Mouse (Mus musculus) urinary bladder, postnatal 10 days (tissue): ENCODE measurements around the gene Ppip5k1.
A peak's percentile ranks its signal among the peaks of the same experiment; 100 is the strongest.

Source experiments
- DNase-seq: peaks from one replicate; pipeline ENCODE4 v3.0.0; 2022; ENCODE audit warnings: low spot score

Gene Ppip5k1

DNA sequence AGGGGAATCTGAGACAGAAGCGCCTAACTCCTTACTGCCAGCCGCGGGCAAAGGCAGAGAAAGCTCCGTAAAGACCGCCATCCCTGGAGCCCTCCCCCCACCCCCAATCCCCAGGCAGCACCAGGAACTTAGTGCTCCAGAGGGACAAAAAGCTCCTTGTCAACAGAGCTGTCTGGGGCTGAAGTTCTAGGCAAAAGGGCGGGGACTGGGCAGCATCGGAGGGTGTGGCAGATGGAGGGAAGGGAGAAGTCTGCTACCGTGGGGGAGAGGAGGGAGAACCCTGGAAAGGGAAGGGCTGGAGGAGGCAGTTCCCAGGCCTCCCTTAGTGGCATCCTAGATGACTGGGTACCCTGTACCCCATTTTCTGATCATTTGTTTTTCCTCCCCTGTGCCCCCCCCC lies 57.1 kb downstream of the Ppip5k1 start:
- DNase-seq, result no peak

DNA sequence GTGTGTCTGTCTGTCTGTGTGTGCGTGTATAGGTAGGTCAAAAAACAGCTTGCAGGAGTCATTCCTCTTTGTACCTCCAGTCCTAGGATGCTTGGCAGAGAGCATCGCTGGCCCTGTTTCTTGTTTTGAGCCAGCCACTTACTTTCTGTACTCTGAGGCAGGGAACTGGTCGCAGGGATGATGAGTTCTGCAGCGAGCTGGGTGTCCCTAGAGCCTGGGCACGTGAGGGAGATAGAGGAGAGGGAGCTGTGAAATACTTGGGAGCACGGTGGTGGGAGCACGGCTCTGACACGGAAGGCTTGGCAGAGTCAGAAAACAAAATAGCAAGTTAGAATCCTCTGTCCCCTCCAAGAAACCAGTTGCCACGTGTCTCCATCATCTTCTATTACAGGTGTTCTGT lies 57.5 kb downstream of the Ppip5k1 start:
- DNase-seq, result no peak

DNA sequence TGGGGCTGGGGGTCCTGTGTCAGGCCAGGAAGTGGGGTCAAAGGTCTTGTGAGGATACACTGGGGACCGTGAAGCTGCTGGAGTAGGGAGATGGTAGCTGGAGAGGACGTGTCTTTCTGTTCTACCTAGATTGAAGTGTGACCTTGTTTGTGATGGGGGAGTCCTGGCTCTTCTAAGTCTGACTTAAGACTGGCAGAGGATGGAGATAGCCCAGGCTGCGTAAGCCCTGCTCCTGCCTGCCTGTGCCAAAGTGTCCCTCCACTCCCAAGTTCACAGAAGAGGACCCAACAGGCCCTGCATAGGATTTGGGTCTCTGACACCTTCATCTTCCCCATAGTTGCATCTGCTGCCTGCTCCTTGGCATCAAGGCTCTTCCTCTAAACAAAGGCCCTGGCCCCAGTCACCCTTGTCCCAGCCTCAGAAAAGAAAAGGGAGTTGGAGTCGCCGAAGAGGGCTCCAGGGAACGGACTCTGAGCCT lies 58.4 kb downstream of the Ppip5k1 start:
- no peak for DNase-seq

DNA sequence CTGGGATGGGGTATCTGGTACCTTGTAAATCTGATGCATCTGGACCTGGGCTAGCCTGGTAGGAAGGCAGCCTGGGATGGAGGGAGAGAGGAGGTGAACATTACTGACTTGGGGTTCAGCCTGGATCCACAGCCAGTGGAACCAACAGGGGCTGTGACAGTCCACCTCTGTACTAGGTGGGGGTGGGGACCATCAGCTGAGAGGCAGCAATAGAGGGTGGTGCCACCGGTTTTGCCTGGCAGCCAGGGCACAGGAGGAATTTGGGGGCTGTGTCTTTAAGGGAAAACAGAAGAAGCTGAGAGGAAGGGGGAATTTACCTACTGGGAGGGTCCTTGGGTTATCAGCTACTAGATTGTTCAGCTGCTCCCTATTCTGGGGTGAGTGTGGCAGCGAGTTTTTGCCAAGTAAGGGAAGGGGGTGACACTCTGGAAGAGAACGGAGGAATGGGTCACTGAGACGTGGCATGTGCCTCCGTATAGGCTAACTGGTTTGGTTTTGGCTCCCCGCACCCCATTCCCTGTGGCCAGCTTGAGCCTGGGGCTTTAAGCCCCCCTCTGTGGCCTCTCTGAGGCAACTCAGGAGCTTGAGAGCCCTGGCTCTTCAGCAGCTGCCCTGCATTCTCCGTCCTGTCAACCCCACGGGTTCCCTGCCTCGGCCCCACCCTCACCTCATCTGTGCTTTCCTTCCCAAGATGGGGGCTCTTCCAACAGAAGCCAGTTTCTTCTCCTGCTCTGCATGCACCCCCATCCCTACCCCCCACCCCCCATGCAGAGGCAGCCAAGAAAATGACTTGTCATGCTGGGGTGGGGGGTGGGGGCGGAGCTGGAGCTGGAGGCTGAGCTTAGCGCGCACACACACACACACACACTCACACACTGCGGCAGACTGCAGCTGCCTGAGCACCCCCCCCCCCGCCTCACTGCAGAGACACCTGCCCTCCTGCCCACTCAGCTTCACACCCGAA lies 59.3 kb downstream of the Ppip5k1 start:
- no peak for DNase-seq

DNA sequence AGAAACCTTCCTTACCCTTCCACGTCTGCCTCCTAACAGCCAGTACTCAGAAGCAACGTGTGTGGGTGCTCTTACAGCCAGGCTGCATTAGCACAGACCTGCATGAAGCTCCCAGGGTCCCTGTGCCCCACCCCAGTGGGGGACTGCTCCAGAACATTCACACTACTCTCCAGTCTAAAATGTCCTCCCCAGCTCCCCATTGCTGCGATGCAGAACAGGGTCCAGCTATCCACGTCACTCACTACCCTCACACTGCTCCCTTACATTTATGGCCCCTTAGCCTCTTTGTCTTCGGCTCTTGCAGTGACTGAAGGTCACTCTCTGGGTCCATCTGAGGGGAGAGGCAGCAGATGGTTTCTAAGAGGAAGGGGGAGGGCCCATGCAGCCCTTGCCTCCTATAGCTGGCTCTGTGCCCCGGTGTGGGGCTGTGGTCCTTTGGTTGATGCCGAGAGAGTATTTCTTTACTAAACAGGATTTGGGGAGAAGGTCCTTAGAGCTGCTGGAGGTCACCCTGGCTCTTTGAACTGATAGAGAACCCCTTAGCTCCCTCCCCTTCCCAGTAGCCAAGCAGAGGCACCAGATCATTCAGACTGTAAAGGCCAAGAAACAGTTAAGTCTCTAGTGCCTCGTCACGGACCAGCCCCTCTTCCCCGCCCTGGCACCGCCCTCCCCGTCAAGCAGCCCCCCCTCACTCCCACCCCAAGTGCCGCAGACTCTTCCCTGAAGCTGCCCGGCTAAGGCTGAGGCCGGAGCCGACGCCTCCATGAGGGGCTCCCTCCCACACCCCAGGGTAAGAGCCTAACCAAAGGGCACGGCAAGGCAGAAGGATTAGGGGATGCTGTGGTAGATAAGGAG lies 60.2 kb downstream of the Ppip5k1 start:
- DNase-seq, result no peak

DNA sequence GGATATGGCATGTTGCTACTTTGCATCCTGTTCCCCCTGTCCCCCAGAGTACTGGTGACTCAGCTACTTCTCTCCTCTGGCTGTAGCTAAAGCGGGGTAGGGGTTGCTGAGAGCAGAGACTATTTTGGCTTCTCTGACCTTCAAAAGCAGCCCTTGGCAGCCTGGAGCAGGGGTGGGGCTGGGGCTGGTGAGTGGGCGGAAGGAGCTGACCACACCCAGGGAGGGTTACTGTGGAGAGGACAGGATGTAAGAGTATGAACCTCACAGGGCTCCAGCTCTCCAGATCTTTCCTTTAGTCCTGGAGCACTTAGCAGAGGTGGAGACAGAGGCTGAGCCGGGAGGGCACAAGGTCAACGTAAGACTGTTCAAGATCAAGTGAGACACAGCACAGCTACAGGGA lies 61.0 kb downstream of the Ppip5k1 start:
- DNase-seq, result no peak

DNA sequence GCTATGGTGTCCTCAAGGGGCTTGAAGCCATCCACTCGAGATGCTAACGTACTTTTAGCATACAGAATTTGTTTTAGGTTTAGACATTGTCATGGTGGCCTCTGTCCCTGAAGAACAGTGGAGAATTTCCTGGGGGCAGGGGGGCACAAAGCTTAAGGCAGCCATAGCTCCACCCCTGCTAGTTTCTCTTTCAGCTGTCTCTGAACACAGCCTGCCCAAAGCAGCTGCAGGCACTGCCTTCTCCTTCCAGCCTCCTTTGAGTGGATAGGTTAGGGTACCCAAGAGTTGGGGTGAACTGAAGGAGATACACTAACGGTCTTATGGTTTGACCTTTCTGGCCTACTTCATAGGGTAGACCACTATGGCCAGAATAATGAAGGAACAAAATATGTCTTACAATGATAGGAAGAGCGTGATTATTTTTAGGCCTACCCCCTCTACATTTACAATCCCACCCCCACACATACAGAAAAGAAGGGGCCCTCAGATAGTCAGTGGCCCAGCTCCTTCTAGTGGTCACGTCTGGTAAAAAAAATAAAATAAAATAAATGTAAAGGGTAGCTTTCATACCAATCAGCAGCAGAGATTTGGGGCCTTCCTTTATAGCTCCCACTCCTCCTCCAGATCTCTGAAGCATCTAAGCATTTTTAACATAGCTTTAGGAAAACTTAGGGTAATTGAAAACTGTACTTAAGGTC lies 62.7 kb downstream of the Ppip5k1 start:
- DNase-seq, result no peak

DNA sequence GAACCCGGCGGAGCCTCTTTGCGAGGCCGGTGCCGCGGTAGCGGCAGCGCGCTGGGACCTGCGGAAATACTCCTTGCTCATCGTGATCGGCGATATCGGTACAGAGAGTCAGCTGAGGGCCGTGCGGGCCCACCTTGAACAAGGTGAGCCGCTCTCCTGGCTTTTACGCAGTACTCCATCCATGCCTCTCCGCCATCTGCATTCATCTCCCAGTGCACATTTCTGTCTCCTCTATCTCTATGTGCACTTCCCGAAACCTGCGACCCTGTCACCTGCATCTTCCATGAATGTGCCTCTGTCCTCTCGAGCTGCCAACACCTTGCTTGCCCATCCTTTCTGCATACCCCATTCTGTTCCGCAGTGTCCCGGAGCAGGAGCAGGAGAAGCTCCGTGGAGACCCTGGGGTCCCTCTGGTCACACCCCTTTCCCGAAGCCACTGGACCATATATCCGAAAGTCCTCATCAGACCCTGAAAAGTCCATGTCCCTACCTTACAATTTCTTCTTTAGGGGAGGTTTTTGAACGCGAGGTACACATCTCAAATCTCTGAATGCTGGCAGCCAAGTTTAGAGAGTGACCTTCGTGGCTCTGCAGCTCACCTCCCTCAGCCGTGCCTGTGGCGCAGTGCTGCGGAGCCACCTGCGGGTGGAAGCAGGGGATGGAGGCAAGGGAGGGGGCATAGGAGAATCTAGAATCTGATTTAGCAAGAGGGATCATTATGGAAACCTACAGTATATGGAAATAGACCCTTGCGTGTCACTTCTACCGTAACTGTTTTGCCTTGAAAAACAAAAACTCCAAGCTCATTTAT lies 65.3 kb downstream of the Ppip5k1 start:
- no peak for DNase-seq

DNA sequence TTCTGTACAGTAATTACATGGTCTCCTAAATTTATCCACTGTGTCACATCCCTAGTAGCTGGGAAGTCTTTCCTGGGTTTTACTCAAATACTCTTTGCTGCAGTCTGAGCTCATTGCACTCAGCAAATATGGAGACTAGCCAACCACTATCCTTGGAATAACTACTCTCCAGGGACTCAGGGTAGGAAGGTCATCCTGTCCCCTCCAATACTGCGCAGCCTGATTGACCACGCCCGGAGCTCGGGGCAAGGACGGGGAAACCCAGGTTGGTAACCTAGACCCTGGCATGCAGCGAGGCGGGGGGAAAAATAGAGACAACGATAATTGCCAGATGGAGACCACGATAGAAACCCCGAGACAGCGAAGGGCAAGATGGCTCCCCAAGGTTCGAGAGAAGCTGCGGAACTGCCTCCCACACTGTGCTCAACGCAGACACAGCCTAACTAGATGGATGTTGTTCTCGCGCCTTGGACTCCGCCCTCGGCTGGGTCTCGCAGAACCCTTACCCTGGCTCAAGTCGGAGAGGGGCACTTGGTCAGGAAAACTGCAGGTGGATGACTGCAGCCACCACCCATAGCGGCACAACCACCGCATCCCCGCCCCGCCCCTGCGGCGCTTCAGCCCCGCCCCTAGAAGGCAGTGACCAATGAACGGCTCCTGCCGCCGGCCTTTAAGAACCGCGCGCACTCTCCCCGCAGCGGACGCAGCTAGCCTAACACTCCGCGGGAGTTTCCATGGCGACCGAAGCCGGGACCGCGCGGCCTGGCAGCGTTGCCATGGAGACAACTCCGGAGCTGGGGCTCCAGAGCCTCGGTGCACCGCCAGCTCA lies 66.1 kb downstream of the Ppip5k1 start, which contains the start of gene Map1a:
Gene Map1a (plus strand): TSS at position 700 of the 829 bp plus-strand sequence.
- DNase-seq, result peak; percentile 54

DNA sequence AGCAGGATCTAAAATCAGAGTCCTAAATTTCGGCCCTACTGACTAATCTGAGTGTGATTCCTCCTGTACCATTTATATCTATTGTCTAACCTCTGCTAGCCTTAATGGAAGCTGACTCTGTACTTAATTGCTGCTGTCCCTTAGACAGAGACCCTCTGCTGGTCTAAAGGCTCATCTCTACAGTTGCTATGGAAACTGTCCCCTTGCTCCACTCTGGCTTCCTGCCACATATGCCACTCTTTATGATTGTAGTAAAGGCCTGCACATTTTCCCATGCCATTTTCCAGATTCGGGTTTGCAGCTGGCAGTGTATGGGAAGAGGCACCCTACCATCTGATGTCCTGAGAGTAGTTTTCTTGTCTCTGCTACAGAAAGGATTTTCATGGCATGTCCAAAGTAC lies 67.3 kb downstream of the Ppip5k1 start:
- no peak for DNase-seq

DNA sequence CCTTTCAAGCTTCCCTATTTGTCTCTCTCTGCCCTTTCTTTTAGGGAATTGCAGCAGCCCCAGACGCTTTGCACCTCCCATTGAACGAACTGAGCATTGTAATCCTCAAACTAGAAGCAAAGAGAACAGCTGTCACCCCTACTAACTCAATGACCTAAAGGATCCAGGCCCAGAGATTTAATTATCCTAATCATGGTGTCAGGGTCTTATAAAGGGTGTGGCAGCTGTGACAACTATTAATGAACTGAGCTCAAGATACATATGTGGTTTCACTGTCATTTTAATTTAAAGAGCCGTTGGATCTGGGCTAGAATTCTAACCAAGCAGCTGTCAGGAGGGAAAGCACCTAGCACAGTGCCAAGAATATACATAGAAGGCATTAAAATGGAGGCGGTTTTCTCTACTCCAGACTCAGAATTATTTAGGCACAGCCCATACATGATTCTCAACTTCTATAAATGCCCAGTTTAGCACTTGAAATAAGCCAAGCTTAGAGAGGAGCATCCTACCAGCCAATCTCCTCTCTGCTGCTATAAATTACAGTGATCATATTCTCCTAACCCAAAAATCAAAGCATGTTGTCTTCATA lies 83.2 kb downstream of the Ppip5k1 start:
- no peak for DNase-seq

DNA sequence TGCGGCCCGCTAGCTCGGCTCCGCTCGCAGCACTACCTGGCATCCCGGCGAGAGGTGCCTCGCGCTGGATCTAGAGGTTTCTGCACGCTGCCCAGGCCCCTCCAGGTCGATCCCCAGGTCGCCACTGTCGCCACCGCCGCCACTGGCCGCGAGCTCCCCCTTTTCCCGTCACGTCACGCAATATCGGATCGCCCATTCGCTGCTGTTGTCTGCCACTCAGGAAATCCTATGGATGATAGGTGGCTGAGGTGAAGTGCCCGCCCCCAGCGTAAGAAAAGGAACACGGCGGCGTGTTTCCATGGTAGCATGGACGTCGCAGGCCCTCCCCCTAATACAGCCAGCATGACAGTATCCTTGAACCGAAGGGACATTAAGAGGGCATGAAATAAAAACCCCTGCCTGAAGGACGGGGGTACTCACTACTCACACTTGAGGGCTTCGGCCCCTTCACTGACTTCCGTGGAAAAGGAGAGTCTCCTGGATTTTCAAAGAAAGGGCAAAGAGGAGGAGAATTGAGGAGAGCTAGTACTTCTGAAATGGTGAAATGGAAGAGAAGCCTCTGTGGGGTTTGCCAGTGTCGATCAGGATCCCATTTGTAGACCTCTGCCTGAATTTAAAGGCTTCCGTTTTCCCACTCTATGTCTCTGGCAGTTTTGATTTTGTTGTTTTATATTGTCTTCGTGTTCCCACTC lies 83.8 kb downstream of the Ppip5k1 start, which contains the start of gene Trp53bp1:
Gene Trp53bp1 (minus strand): TSS at position 172 of the 692 bp plus-strand sequence.
- DNase-seq, result peak; percentile 80

DNA sequence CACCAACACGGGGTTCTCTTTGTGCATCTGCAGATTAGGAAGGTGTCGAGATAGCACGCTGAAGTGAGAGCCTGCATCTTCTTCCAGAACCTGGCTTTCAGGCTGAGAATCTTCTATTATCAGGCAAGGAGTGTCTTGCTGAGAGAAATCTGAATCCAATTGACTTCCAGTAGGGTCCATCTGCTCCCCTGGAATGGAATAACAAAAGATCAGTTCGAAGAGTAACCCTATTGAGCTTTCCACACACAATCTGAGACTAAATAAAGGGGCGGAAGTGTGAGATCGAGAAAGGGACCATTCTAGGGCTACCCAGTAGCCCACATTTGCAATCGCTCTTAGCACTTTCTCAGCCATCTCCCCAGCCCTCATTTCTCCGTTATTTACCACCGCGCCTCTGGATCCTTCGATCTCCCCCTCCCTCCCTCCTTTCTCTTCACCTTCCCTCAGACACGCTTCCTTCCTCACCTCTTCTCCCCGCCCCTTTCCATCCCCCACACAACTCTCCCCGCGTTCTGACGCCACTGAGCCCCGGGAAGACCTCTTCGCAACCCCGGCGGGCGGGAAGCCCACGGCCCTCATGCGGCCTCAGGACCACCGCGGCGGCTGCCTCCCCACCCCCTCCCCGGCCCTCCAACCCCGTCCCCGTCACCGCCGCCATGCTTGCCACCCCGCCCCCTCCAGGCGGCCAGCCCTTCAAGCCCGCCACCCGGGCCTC lies 84.5 kb downstream of the Ppip5k1 start:
- no peak for DNase-seq

DNA sequence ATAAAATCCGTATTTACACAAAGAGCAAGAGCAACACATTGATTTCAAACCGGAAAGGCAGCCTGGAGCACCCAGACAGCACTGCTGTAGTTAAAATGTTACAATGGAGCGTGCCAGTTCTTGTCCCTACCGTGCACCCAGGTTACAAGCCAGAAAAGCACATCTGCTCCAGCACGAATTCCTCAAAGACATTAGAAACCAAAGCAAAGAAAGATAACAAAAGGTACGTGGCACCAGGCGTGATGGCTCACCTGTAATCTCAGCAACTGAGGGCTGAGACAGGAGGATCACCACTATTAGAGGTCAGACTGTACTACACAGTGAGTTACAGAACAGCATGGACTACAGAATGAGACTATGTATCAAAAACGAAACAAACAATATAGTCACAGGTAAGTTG lies 86.8 kb downstream of the Ppip5k1 start:
- DNase-seq, result no peak
